Mouse (Mus musculus) myocyte (in vitro differentiated cells): ENCODE measurements around the gene Egfl7.

Experiments
- E2F4 ChIP-seq: IDR thresholded peaks from one replicate; pipeline ENCODE4 v1.6.1; 2011; ENCODE audit warnings: mild to moderate bottlenecking, control low read depth, moderate library complexity; ENCODE audit not compliant: insufficient read depth
- MAX ChIP-seq: IDR thresholded peaks from one replicate; pipeline ENCODE4 v1.6.1; 2011; ENCODE audit warnings: low read depth, mild to moderate bottlenecking, control low read depth
- MYOG ChIP-seq, 3 experiments: IDR thresholded peaks; one replicate each; pipeline ENCODE4 v1.6.1; 2011; ENCODE audit warnings: control low read depth in 2 of 3, low read depth in 2 of 3, mild to moderate bottlenecking in 2 of 3; ENCODE audit not compliant: insufficient read length in 2 of 3, control insufficient read depth in 1 of 3, insufficient read depth in 1 of 3
- POLR2A ChIP-seq: IDR thresholded peaks from one replicate; pipeline ENCODE4 v1.6.1; 2011; ENCODE audit warnings: low read depth, mild to moderate bottlenecking, control low read depth, moderate library complexity; ENCODE audit not compliant: insufficient read length
- POLR2AphosphoS2 ChIP-seq: IDR thresholded peaks from one replicate; pipeline ENCODE4 v1.6.1; 2011; ENCODE audit warnings: low read depth, control low read depth; ENCODE audit not compliant: insufficient read length
- REST ChIP-seq: IDR thresholded peaks from one replicate; pipeline ENCODE4 v1.6.1; 2011; ENCODE audit warnings: mild to moderate bottlenecking, control low read depth, moderate library complexity; ENCODE audit not compliant: insufficient read depth, insufficient read length
- TCF12 ChIP-seq: IDR thresholded peaks from one replicate; pipeline ENCODE4 v1.6.1; 2011; ENCODE audit warnings: mild to moderate bottlenecking, control low read depth; ENCODE audit not compliant: poor library complexity, insufficient read depth, severe bottlenecking
- USF1 ChIP-seq: IDR thresholded peaks from one replicate; pipeline ENCODE4 v1.6.1; 2011; ENCODE audit warnings: low read depth, mild to moderate bottlenecking, control low read depth, moderate library complexity

DNA sequence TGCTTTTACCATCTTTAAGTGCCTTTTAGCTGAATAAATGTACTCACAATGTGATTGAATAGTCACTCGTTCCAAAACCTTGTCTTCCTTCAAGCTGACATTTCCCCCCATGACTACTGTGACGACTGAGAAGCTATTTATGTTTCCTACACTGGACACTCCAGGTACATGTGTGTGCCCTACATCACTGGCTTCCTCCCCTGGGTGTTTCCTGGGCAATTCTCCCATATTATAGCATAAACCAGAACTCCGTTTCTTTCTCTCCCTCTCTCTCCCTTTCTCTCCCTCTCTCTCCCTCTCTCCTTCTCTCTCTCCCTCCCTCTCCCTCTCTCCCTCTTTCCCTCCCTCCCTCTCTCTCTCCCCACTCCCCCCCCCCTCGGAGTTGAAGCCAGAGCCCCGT is 6.0 kb upstream of the Egfl7 start:
- TF ChIP-seq TCF12 (no peak), POLR2A (no peak), REST (no peak), MAX (no peak), POLR2AphosphoS2 (no peak), MYOG (IDR thresholded peaks at IDR 0.05; ENCODE audit: control insufficient read depth in 1 of 3, insufficient read depth in 1 of 3, insufficient read length in 2 of 3, low read depth in 2 of 3) (no peak), E2F4 (no peak), USF1 (no peak)
